Comparison of ENCODE assay signal across 25 mouse cellular contexts in genomic region chr2:106837241-106837640, GRCm38 (mm10).
DNase-seq lines count a peak whose midpoint lies in the region; ATAC-seq lines count a peak whose summit lies in the region.
"Had no signal": no experiment of that assay in that cellular context is flagged by ENCODE, and none has a peak within 500 bp of the region (broad histone marks: within the 10 kb centered on the region; RNA-seq: fewer than 3 reads in every experiment).

No protein-coding gene starts in this region.

- H3K4me1 ChIP-seq in embryonic facial prominence, embryonic 11.5 days (ENCODE audit: control insufficient read depth, insufficient read depth, low read length), result peaks cover 4% of the 10 kb centered on the region
- peaks cover 14% of the 10 kb centered on the region for H3K4me1 ChIP-seq in embryonic facial prominence, embryonic 14.5 days (ENCODE audit: control insufficient read depth, insufficient read depth, low read length)
- peaks cover 51% of the 10 kb centered on the region for H3K4me1 ChIP-seq in limb, embryonic 12.5 days (replicated peaks)
- peaks cover 44% of the 10 kb centered on the region for H3K4me1 ChIP-seq in midbrain, embryonic 10.5 days

- no peak overlapping the region for H3K9ac ChIP-seq in embryonic facial prominence, embryonic 11.5 days (replicated peaks; ENCODE audit: low read length)
- no peak overlapping the region for H3K9ac ChIP-seq in embryonic facial prominence, embryonic 14.5 days (ENCODE audit: low read depth, low read length)
- H3K9ac ChIP-seq in limb, embryonic 12.5 days (replicated peaks), result no peak overlapping the region
- H3K9ac ChIP-seq: forebrain, embryonic 15.5 days; heart, embryonic 13.5 days; hindbrain, embryonic 12.5 days had no signal

- DNase-seq in frontal cortex, adult 2 months (ENCODE audit: extremely low spot score in 1 of 2, low spot score in 1 of 2), result no peak
- DNase-seq in embryonic facial prominence, embryonic 11.5 days (ENCODE audit: low spot score), result peak; percentile 66
- no peak for DNase-seq in embryonic facial prominence, embryonic 14.5 days (ENCODE audit: low spot score)
- no peak for DNase-seq in yolk sac, embryonic 10.5 days (ENCODE audit: low spot score)
- no peak for DNase-seq in right cerebral cortex, postnatal 4 days
- DNase-seq in midbrain, embryonic 10.5 days (ENCODE audit: low spot score), result no peak
- DNase-seq: adrenal gland, adult 8-10 months; adrenal gland, postnatal 36 days; cerebellum, adult 2 months; cerebellum, postnatal 10 days; embryo, embryonic 11 days; gastrocnemius, adult 2 months; gastrocnemius, postnatal 25 days; heart, adult 11 months; heart, postnatal 36 days; kidney, adult 11 months had no signal

- no peaks in the 10 kb centered on the region for H3K27me3 ChIP-seq in embryonic facial prominence, embryonic 11.5 days (ENCODE audit: control insufficient read depth, insufficient read depth, low read length)
- H3K27me3 ChIP-seq in embryonic facial prominence, embryonic 14.5 days (replicated peaks; ENCODE audit: control insufficient read depth, insufficient read depth, low read length), result no peaks in the 10 kb centered on the region
- no peaks in the 10 kb centered on the region for H3K27me3 ChIP-seq in limb, embryonic 12.5 days
- no peaks in the 10 kb centered on the region for H3K27me3 ChIP-seq in midbrain, embryonic 10.5 days (ENCODE audit: low read depth, poor library complexity, severe bottlenecking)
- H3K27me3 ChIP-seq: CH12.LX; forebrain, embryonic 15.5 days; heart, embryonic 13.5 days; hindbrain, embryonic 12.5 days; Patski had no signal

- H3K27ac ChIP-seq in embryonic facial prominence, embryonic 11.5 days (replicated peaks; ENCODE audit: low read depth, low read length), result no peak overlapping the region
- H3K27ac ChIP-seq in embryonic facial prominence, embryonic 14.5 days (replicated peaks; ENCODE audit: low read depth, low read length), result 0 out of 2 replicates have a peak overlapping the region, but pooled peaks have one; percentile 28
- H3K27ac ChIP-seq in limb, embryonic 12.5 days, result peak overlapping the region; percentile 79
- no peak overlapping the region for H3K27ac ChIP-seq in midbrain, embryonic 10.5 days (replicated peaks)
- H3K27ac ChIP-seq: forebrain, embryonic 15.5 days; gastrocnemius, adult 2 months; heart, embryonic 13.5 days; hindbrain, embryonic 12.5 days; hindbrain, postnatal 0 days had no signal

- WGBS in embryonic facial prominence, embryonic 11.5 days, result 50% methylated on average over 4 of the region's 4 CpGs
- WGBS in embryonic facial prominence, embryonic 14.5 days, result 43% methylated on average over 4 of the region's 4 CpGs
- 37% methylated on average over 4 of the region's 4 CpGs for WGBS in limb, embryonic 12.5 days
- 88% methylated on average over 4 of the region's 4 CpGs for WGBS in midbrain, embryonic 10.5 days

- H3K4me3 ChIP-seq in embryonic facial prominence, embryonic 11.5 days (ENCODE audit: low read depth, low read length), result no peak overlapping the region
- H3K4me3 ChIP-seq in embryonic facial prominence, embryonic 14.5 days (ENCODE audit: low read depth, low read length), result no peak overlapping the region
- H3K4me3 ChIP-seq in limb, embryonic 12.5 days (replicated peaks), result no peak overlapping the region
- H3K4me3 ChIP-seq in midbrain, embryonic 10.5 days, result no peak overlapping the region
- H3K4me3 ChIP-seq: forebrain, embryonic 15.5 days; gastrocnemius, adult 2 months; heart, embryonic 13.5 days; hindbrain, embryonic 12.5 days had no signal

- ATAC-seq in frontal cortex, adult (ENCODE audit: low TSS enrichment), result 0 out of 2 replicates have a peak, but pooled peaks have one; percentile 26
- no peak for ATAC-seq in embryonic facial prominence, embryonic 11.5 days (replicated peaks; ENCODE audit: insufficient number of reproducible peaks, low FRiP score, low TSS enrichment, low read depth)
- ATAC-seq in embryonic facial prominence, embryonic 14.5 days (ENCODE audit: low read depth), result no peak
- no peak for ATAC-seq in limb, embryonic 12.5 days (ENCODE audit: insufficient number of reproducible peaks, insufficient read depth, low FRiP score, low TSS enrichment, low read depth)
- ATAC-seq: activated CD4-positive, CD25-positive, alpha-beta regulatory T cell, adult 4 months; forebrain, embryonic 15.5 days; hindbrain, postnatal 0 days; Patski had no signal

- H3K9me3 ChIP-seq in embryonic facial prominence, embryonic 11.5 days (replicated peaks; ENCODE audit: control insufficient read depth, low read length), result no peaks in the 10 kb centered on the region
- no peaks in the 10 kb centered on the region for H3K9me3 ChIP-seq in embryonic facial prominence, embryonic 14.5 days (ENCODE audit: control insufficient read depth, low read length)
- H3K9me3 ChIP-seq in limb, embryonic 12.5 days, result no peaks in the 10 kb centered on the region
- no peaks in the 10 kb centered on the region for H3K9me3 ChIP-seq in midbrain, embryonic 10.5 days (replicated peaks)
- H3K9me3 ChIP-seq: forebrain, embryonic 15.5 days; heart, embryonic 13.5 days; hindbrain, embryonic 12.5 days had no signal

- H3K36me3 ChIP-seq in embryonic facial prominence, embryonic 11.5 days (replicated peaks; ENCODE audit: control insufficient read depth, insufficient read depth, low read depth, low read length), result no peaks in the 10 kb centered on the region
- no peaks in the 10 kb centered on the region for H3K36me3 ChIP-seq in embryonic facial prominence, embryonic 14.5 days (ENCODE audit: control insufficient read depth, insufficient read depth, low read length)
- H3K36me3 ChIP-seq in limb, embryonic 12.5 days, result no peaks in the 10 kb centered on the region
- H3K36me3 ChIP-seq in midbrain, embryonic 10.5 days, result no peaks in the 10 kb centered on the region
- H3K36me3 ChIP-seq: forebrain, embryonic 15.5 days; hindbrain, embryonic 12.5 days had no signal

- H3K4me2 ChIP-seq in embryonic facial prominence, embryonic 11.5 days (ENCODE audit: low read depth, low read length), result no peak overlapping the region
- no peak overlapping the region for H3K4me2 ChIP-seq in embryonic facial prominence, embryonic 14.5 days (ENCODE audit: low read depth, low read length)
- H3K4me2 ChIP-seq in limb, embryonic 12.5 days, result no peak overlapping the region
- H3K4me2 ChIP-seq: forebrain, embryonic 15.5 days; heart, embryonic 13.5 days; hindbrain, embryonic 12.5 days had no signal

Comparison
In these comparisons a context has a peak if more than half of its experiments do, and no peak if none do; other contexts are left out.
1. H3K27ac ChIP-seq: peak in embryonic facial prominence, embryonic 14.5 days (single experiment) and limb, embryonic 12.5 days (single experiment); none in embryonic facial prominence, embryonic 11.5 days (single experiment) and midbrain, embryonic 10.5 days (single experiment).